Mouse (Mus musculus) small intestine, adult 2 months (tissue): ENCODE measurements around the gene 0610012G03Rik. TPM values are rescaled to one million over a fixed set of nuclear protein-coding genes. Genes with fewer than 3 reads are reported as not detected.
A peak's percentile ranks its signal among the peaks of the same experiment; 100 is the strongest.

Experiments used
- H3K27ac ChIP-seq: fragments of 200-500 bp; 2 replicates; pipeline ENCODE4 v1.5.1; 2012; ENCODE audit warnings: low read depth, low read length, control low read depth, inconsistent platforms; ENCODE audit not compliant: insufficient read depth
- H3K27me3 ChIP-seq: fragments of 200-500 bp; 2 replicates; pipeline ENCODE4 v1.6.1; 2012; ENCODE audit warnings: mild to moderate bottlenecking, moderate library complexity, low read length, inconsistent platforms; ENCODE audit not compliant: control insufficient read depth, insufficient read depth
- H3K36me3 ChIP-seq: fragments of 200-500 bp; 2 replicates; pipeline ENCODE4 v1.6.1; 2012; ENCODE audit warnings: mild to moderate bottlenecking, low read length, control low read depth, inconsistent platforms; ENCODE audit not compliant: control insufficient read depth, insufficient read depth
- H3K4me1 ChIP-seq: fragments of 200-500 bp; 2 replicates; pipeline ENCODE4 v1.6.1; 2012; ENCODE audit warnings: low read length, inconsistent platforms, mixed read lengths; ENCODE audit not compliant: control insufficient read depth, insufficient read depth, insufficient read length
- H3K4me3 ChIP-seq: fragments of 200-500 bp; 2 replicates; pipeline ENCODE4 v1.5.1; 2012; ENCODE audit warnings: low read depth, mild to moderate bottlenecking, control low read depth, inconsistent platforms, low read length, moderate library complexity
- CTCF ChIP-seq: fragments of 200-500 bp; IDR thresholded peaks from 2 replicates; pipeline ENCODE4 v1.5.1; 2012; ENCODE audit warnings: low read depth, mild to moderate bottlenecking, control low read depth, inconsistent platforms, low read length, moderate library complexity, mixed read lengths; ENCODE audit not compliant: insufficient replicate concordance, insufficient read length; ENCODE audit errors: extremely low read depth
- POLR2A ChIP-seq: fragments of 200-500 bp; IDR thresholded peaks from 2 replicates; pipeline ENCODE4 v1.6.1; 2012; ENCODE audit warnings: low read depth, mild to moderate bottlenecking, control low read depth, inconsistent platforms, low read length, moderate library complexity
- WGBS: fragments of 180-500 bp; shearing (Covaris S2); methylation state at CpG from one replicate; pipeline ENCODE4 v1.1.7; 2018; 5-methylcytosine and 5-hydroxymethylcytosine counted together
- polyA plus RNA-seq: library from polyadenylated mRNA; depleted of rRNA; stranded (reverse); fragments of >200 nt; gene quantifications from 2 replicates; pipeline ENCODE4 v1.2.3, GENCODE M21; 2012

0610012G03Rik gene
- polyA plus RNA-seq, 1 experiment: 179 TPM

- no peak overlapping the region for H3K27ac ChIP-seq
- no peaks in the 10 kb centered on the region for H3K36me3 ChIP-seq
- H3K4me3 ChIP-seq: peak overlapping the region; percentile 19; the same call in 1 of the 2 replicates
- H3K4me1 ChIP-seq: peaks cover 3% of the 10 kb centered on the region; the same call in 1 of the 2 replicates
- 3% methylated on average over 14 of the region's 14 CpGs for WGBS
- TF ChIP-seq POLR2A: no peak
- TF ChIP-seq CTCF: peak; percentile 89; the same call in 1 of the 2 replicates
- H3K27me3 ChIP-seq: no peaks in the 10 kb centered on the region
Measured at GRCm38 (mm10) chr16:31918248-31918724, 30.0 kb downstream of the 0610012G03Rik start.

DNA sequence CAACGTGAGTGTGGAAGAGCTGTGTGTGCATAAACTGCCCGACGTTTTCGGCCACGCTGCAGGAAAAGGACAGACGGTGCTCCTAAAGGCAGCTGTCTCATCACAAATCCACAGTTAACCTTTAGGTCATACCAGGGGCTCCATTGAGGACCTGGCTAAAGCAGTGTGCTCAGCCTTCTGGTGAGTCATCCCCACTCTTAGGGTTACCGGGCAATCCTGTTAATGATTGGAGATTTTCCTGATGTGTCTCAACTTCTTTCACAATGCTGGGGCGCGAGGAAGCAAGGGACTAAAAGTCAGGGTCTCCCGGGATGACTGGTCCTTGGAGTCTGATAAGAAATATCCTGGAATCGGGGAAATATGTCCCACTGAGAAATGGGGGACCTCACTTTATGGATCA lies 30.5 kb downstream of the 0610012G03Rik start:
- no peaks in the 10 kb centered on the region for H3K27me3 ChIP-seq
- H3K4me3 ChIP-seq: no peak overlapping the region; the same call in 1 of the 2 replicates
- no peak overlapping the region for H3K27ac ChIP-seq
- WGBS: 26% methylated on average over 11 of the region's 11 CpGs
- no peak for TF ChIP-seq CTCF
- TF ChIP-seq POLR2A: no peak
- peaks cover 3% of the 10 kb centered on the region; the same call in 1 of the 2 replicates for H3K4me1 ChIP-seq
- H3K36me3 ChIP-seq: no peaks in the 10 kb centered on the region

DNA sequence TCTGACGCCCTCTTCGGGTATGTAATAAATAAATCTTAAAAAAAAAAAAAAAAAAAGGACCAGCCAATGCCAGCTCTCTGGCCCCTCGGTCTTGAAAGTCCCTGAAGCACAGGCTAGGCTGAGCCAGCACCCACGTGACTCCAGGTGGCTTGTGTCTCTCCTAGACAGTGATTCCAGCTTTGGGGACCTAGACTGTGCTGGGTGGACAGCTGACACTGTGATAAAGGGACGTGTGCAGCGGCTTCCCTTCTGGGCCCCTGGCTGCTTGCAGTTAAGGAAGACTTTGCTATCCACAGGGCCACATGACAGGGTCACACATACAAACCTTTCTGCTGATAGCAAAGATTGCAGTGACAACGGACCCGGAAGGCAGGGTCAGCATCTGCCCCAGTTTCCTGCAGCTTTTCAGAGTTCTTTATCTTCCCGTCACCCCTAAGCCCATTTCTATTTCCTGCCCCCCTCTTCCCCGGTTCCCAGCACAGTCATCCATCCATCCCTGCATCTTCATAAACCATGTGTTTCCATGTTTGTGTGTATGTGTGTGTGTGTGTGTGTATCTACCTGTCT lies 37.9 kb downstream of the 0610012G03Rik start:
- Histone ChIP-seq H3K36me3 (no peaks in the 10 kb centered on the region), H3K27ac (no peak overlapping the region), H3K4me3 (no peak overlapping the region), H3K27me3 (no peaks in the 10 kb centered on the region), H3K4me1 (peaks cover 10% of the 10 kb centered on the region)
- TF ChIP-seq CTCF (no peak), POLR2A (no peak)
- WGBS: 33% methylated on average over 10 of the region's 10 CpGs

- Histone ChIP-seq H3K36me3 (no peaks in the 10 kb centered on the region), H3K27me3 (no peaks in the 10 kb centered on the region), H3K4me1 (peaks cover 10% of the 10 kb centered on the region), H3K27ac (no peak overlapping the region), H3K4me3 (no peak overlapping the region)
- WGBS: 61% methylated on average over 11 of the region's 11 CpGs
- TF ChIP-seq POLR2A: no peak
- TF ChIP-seq CTCF: no peak
Measured at GRCm38 (mm10) chr16:31908959-31909358, 39.3 kb downstream of the 0610012G03Rik start.

GRCm38 (mm10) chr16:31906896-31907295 lies 41.4 kb downstream of the 0610012G03Rik start:
- no peak overlapping the region for H3K4me3 ChIP-seq
- TF ChIP-seq POLR2A (no peak), CTCF (no peak)
- H3K27ac ChIP-seq: no peak overlapping the region
- no peaks in the 10 kb centered on the region for H3K36me3 ChIP-seq
- no peaks in the 10 kb centered on the region for H3K27me3 ChIP-seq
- H3K4me1 ChIP-seq: peaks cover 10% of the 10 kb centered on the region
- 6% methylated on average over 9 of the region's 9 CpGs for WGBS

DNA sequence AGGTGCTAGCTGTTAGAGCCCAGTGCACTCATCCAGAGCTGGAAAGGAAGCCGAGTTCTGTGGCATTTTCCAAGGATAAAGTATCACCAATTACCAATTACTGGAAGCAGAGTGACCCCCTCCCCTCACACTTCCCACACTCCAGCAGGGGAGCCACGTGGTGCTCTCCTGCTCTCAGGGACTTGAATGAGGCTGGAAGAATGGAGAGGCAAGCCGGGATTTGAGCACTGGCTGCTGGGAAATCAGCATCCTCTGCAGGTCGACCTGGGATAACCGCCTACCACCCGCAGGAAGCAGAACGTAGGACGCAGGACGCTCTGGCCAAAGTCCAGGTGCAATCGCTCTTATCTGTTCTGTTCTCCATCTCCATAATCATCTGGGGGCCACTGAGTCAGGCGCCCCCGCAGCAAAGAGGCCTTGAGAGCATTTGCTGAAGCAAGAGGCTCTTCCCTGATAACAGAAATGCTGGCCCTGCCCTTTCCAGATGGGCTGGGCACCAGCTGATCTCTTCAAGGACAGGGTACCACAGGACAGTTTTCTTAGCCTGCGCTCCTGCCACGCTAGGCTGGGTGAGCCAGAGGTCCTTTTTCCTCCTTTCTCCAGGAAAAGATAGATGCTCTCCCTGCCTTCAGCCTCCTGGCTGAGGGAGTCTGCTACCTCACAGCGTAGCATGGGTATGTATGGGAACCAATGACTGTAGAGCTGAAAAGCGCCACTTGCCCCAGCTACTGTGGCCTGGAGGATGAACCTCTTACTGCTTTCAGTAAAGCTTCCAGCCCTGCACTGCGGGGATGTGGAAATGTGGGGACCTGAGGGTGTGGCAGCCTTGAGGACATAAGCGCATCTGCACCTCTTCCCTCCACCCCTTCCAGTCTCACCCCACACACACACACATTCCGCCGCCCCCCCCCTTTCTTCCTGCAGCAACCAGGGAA lies 42.1 kb downstream of the 0610012G03Rik start:
- Histone ChIP-seq H3K27ac (no peak overlapping the region), H3K36me3 (no peaks in the 10 kb centered on the region), H3K4me1 (peaks cover 10% of the 10 kb centered on the region), H3K4me3 (no peak overlapping the region), H3K27me3 (no peaks in the 10 kb centered on the region)
- 18% methylated on average over 20 of the region's 20 CpGs for WGBS
- no peak for TF ChIP-seq CTCF
- TF ChIP-seq POLR2A: no peak

GRCm38 (mm10) chr16:31905331-31905730 lies 43.0 kb downstream of the 0610012G03Rik start:
- whole genome bisulfite sequencing: 79% methylated on average over 4 of the region's 4 CpGs
- H3K27me3 ChIP-seq: no peaks in the 10 kb centered on the region

More at GRCm38 (mm10) chr16:31905331-31905730, 43.0 kb downstream of the 0610012G03Rik start:
- Histone ChIP-seq H3K36me3 (no peaks in the 10 kb centered on the region), H3K27ac (no peak overlapping the region), H3K4me1 (peaks cover 10% of the 10 kb centered on the region), H3K4me3 (no peak overlapping the region)
- no peak for TF ChIP-seq POLR2A
- peak; percentile 44; the same call in 1 of the 2 replicates for TF ChIP-seq CTCF
